Mouse (Mus musculus): Measurements from ENCODE around the gene Stk38. TPM values are rescaled to one million over a fixed set of nuclear protein-coding genes. Genes with fewer than 3 reads are reported as not detected.

Gene Stk38
- total and polyA plus RNA-seq, 3 experiments = 14.4 to 290 (median 49.3) TPM

- TF ChIP-seq TBP (IDR thresholded peaks at IDR 0.05; ENCODE audit: low read depth, low read length) (peak; percentile 82), ZNF384 (IDR thresholded peaks at IDR 0.05; ENCODE audit: low read depth, low read length) (peak; percentile 89), MYB (IDR thresholded peaks at IDR 0.05; ENCODE audit: low read depth, low read length) (no peak), SMC3 (IDR thresholded peaks at IDR 0.05; ENCODE audit: low read depth, low read length) (0 out of 2 replicates have a peak, but pooled peaks have one; percentile 18)
- Histone ChIP-seq H3K4me3 (ENCODE audit: control insufficient read depth in 1 of 2, insufficient read depth in 1 of 2, low read depth in 2 of 2, low read length in 2 of 2) (no peak overlapping the region), H3K36me3 (ENCODE audit: control insufficient read depth in 1 of 2, insufficient read depth in 2 of 2, low read length in 2 of 2) (peaks cover 20 to 22% of the 10 kb centered on the region in 2 experiments), H3K27ac (ENCODE audit: control insufficient read depth, low read depth, low read length) (no peak overlapping the region), H3K9ac (ENCODE audit: control insufficient read depth, low read depth, low read length, poor library complexity, severe bottlenecking) (no peak overlapping the region), H3K9me3 (replicated peaks; ENCODE audit: insufficient read depth, low read length) (no peaks in the 10 kb centered on the region), H3K79me2 (ENCODE audit: control insufficient read depth, insufficient read depth, low read length, poor library complexity) (no peaks in the 10 kb centered on the region), H3K27me3 (ENCODE audit: control insufficient read depth in 1 of 2, insufficient read depth in 2 of 2, low read length in 2 of 2) (no peaks in the 10 kb centered on the region), H3K4me1 (ENCODE audit: control insufficient read depth in 1 of 2, insufficient read depth in 2 of 2, low read length in 2 of 2) (peaks cover 4 to 6% of the 10 kb centered on the region in 2 experiments; a peak in 2 of 4 replicates)
- peak; percentile 54 for DNase-seq (ENCODE audit: low read depth, low spot score)
Measured at GRCm38 (mm10) chr17:29046863-29047262, 39.1 kb upstream of the Stk38 start.

DNA sequence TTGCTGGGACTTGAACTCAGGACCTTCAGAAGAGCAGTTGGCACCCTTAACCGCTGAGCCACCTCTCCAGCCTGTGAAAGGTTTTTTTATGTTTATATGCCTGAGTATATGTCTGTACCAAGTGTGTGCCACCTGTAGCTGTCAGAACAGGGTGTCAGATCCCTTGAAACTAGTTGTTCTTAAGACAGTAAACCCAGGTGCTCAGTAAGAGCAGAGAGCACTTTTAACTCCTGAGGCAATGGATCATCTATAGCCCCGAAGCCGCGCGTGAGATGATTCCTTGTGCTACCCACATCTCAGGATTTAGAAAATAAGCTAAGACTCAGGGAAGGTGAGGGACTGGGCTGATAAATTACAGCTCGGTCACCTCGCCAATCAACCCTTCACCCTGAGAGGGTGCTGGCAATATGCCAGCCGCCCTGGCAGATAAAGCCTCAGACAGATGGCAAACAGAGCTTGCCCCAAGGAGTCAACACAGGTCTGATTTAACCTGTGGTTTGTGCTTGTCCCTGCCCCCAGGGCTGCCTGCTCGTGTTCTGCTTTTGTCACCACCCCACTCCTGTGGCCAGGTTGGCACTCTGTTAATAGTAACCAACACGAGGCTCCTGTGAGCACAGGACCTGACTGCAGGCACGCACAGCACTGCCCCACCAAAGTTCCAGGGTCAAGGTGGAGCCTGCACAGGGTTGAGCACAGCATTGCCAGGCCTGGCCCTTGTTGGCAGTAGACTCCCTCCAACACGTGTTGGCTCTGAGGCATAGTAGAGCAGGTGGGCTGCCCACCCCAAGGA is 38.1 kb upstream of the Stk38 start:
- Histone ChIP-seq H3K27ac (ENCODE audit: control insufficient read depth, low read depth, low read length) (no peak overlapping the region), H3K9ac (ENCODE audit: control insufficient read depth, low read depth, low read length, poor library complexity, severe bottlenecking) (no peak overlapping the region), H3K4me3 (ENCODE audit: control insufficient read depth in 1 of 2, insufficient read depth in 1 of 2, low read depth in 2 of 2, low read length in 2 of 2) (no peak overlapping the region), H3K4me1 (ENCODE audit: control insufficient read depth in 1 of 2, insufficient read depth in 2 of 2, low read length in 2 of 2) (peaks cover 7 to 8% of the 10 kb centered on the region in 2 experiments; a peak in 3 of 4 replicates), H3K27me3 (ENCODE audit: control insufficient read depth in 1 of 2, insufficient read depth in 2 of 2, low read length in 2 of 2) (no peaks in the 10 kb centered on the region), H3K36me3 (ENCODE audit: control insufficient read depth in 1 of 2, insufficient read depth in 2 of 2, low read length in 2 of 2) (peaks cover 22 to 26% of the 10 kb centered on the region in 2 experiments), H3K79me2 (ENCODE audit: control insufficient read depth, insufficient read depth, low read length, poor library complexity) (no peaks in the 10 kb centered on the region), H3K9me3 (replicated peaks; ENCODE audit: insufficient read depth, low read length) (no peaks in the 10 kb centered on the region)
- peak; percentile 67 for DNase-seq (ENCODE audit: low read depth, low spot score)
- no peak for TF ChIP-seq ZNF384 (IDR thresholded peaks at IDR 0.05; ENCODE audit: low read depth, low read length)
- no peak for TF ChIP-seq E2F4 (IDR thresholded peaks at IDR 0.05; ENCODE audit: borderline replicate concordance, low read depth, low read length)
- TF ChIP-seq GATA1 (IDR thresholded peaks at IDR 0.05; ENCODE audit: low read depth, low read length) = peak; percentile 38; the same call in 1 of the 2 replicates
- TF ChIP-seq RCOR1 (IDR thresholded peaks at IDR 0.05; ENCODE audit: low read depth, low read length) = peak; percentile 82
- TF ChIP-seq POLR2AphosphoS2 (IDR thresholded peaks at IDR 0.05; ENCODE audit: low read length) = peak; percentile 70; the same call in 1 of the 2 replicates
- peak; percentile 76; the same call in 1 of the 2 replicates for TF ChIP-seq POLR2AphosphoS5 (IDR thresholded peaks at IDR 0.05; ENCODE audit: borderline replicate concordance, low read depth, low read length)
- TF ChIP-seq CHD2 (IDR thresholded peaks at IDR 0.05; ENCODE audit: low read length) = 0 out of 2 replicates have a peak, but pooled peaks have one; percentile 22
- peak in 1 of 2 experiments; percentile 21; a peak in 1 of 4 replicates for TF ChIP-seq POLR2A (IDR thresholded peaks at IDR 0.05; ENCODE audit: control insufficient read depth in 1 of 2, insufficient read depth in 1 of 2, low read depth in 1 of 2, low read length in 2 of 2, poor library complexity in 1 of 2)
- TF ChIP-seq ETS1 (IDR thresholded peaks at IDR 0.05; ENCODE audit: low read depth, low read length) = peak; percentile 49; the same call in 1 of the 2 replicates
- TF ChIP-seq NELFE (IDR thresholded peaks at IDR 0.05; ENCODE audit: low read depth, low read length) = 0 out of 2 replicates have a peak, but pooled peaks have one; percentile 20
- TF ChIP-seq TBP (IDR thresholded peaks at IDR 0.05; ENCODE audit: low read depth, low read length) = no peak
- no peak for TF ChIP-seq RAD21 (IDR thresholded peaks at IDR 0.05; ENCODE audit: low read depth, low read length)
- TF ChIP-seq MXI1 (IDR thresholded peaks at IDR 0.05; ENCODE audit: low read depth, low read length) = peak; percentile 26; the same call in 1 of the 2 replicates
- TF ChIP-seq MEF2A (IDR thresholded peaks at IDR 0.05; ENCODE audit: extremely low read depth, insufficient replicate concordance, low read depth, low read length, poor library complexity, severe bottlenecking) = peak; percentile 10; the same call in 1 of the 2 replicates
- no peak for TF ChIP-seq MYC (IDR thresholded peaks at IDR 0.05; ENCODE audit: low read depth, low read length)
- TF ChIP-seq EP300 (IDR thresholded peaks at IDR 0.05; ENCODE audit: low read depth in 1 of 2, low read length in 2 of 2) = no peak
- TF ChIP-seq SIN3A (IDR thresholded peaks at IDR 0.05; ENCODE audit: low read length) = no peak
- TF ChIP-seq ZMIZ1 (IDR thresholded peaks at IDR 0.05; ENCODE audit: low read depth, low read length) = peak; percentile 56
- 0 out of 2 replicates have a peak, but pooled peaks have one; percentile 5 for TF ChIP-seq NRF1 (IDR thresholded peaks at IDR 0.05; ENCODE audit: insufficient read depth, low read depth, low read length, poor library complexity, severe bottlenecking)
